Mouse (Mus musculus): Measurements from ENCODE around the gene Gtse1. TPM values are rescaled to one million over a fixed set of nuclear protein-coding genes. Genes with fewer than 3 reads are reported as not detected.

Gtse1 gene
- polyA plus RNA-seq, 1 experiment, result 20.8 TPM

DNA sequence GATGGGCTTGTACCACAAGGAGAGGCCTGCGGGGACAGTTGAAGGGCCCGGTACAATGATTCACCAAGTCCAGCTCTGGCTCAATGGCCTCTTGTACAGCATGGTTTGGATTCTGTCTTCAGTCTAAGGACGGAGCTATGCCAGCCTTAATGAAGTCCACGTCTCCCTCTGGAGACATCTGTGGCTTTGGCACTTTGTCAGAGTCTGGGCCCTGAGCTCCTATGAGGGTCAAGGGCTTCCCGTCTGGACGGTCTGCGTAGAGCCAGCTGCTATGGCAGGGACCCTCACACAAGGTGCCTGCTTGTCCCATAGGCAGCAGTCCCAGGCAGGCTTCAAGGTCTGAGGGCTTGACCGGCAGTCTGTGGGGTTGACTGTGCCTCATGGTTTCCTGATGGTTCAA lies 40.8 kb downstream of the Gtse1 start:
- no peak for TF ChIP-seq CTCF (IDR thresholded peaks at IDR 0.05; ENCODE audit: control insufficient read depth, insufficient read depth, low read length)
- no peak for TF ChIP-seq POLR2A (IDR thresholded peaks at IDR 0.05; ENCODE audit: borderline replicate concordance, control insufficient read depth, low read depth, low read length)
- no peak overlapping the region for H3K27ac ChIP-seq (ENCODE audit: control insufficient read depth, insufficient read depth, low read depth, low read length, poor library complexity)
- H3K4me3 ChIP-seq (replicated peaks; ENCODE audit: control insufficient read depth, low read depth, low read length), result no peak overlapping the region
- no peaks in the 10 kb centered on the region for H3K4me1 ChIP-seq (ENCODE audit: control insufficient read depth, insufficient read depth, low read length)
- 86% methylated on average over 8 of the region's 8 CpGs for WGBS

GRCm38 (mm10) chr15:85900801-85901200 lies 41.3 kb downstream of the Gtse1 start:
- H3K27ac ChIP-seq (ENCODE audit: control insufficient read depth, insufficient read depth, low read depth, low read length, poor library complexity), result no peak overlapping the region
- 87% methylated on average over 12 of the region's 12 CpGs for WGBS
- no peak for TF ChIP-seq CTCF (IDR thresholded peaks at IDR 0.05; ENCODE audit: control insufficient read depth, insufficient read depth, low read length)
- TF ChIP-seq POLR2A (IDR thresholded peaks at IDR 0.05; ENCODE audit: borderline replicate concordance, control insufficient read depth, low read depth, low read length), result no peak
- H3K4me1 ChIP-seq (ENCODE audit: control insufficient read depth, insufficient read depth, low read length), result no peaks in the 10 kb centered on the region
- H3K4me3 ChIP-seq (replicated peaks; ENCODE audit: control insufficient read depth, low read depth, low read length), result no peak overlapping the region

GRCm38 (mm10) chr15:85902505-85902904 lies 43.0 kb downstream of the Gtse1 start:
- TF ChIP-seq CTCF (IDR thresholded peaks at IDR 0.05; ENCODE audit: control insufficient read depth, insufficient read depth, low read length) (no peak), POLR2A (IDR thresholded peaks at IDR 0.05; ENCODE audit: borderline replicate concordance, control insufficient read depth, low read depth, low read length) (no peak)
- no peaks in the 10 kb centered on the region for H3K4me1 ChIP-seq (ENCODE audit: control insufficient read depth, insufficient read depth, low read length)
- WGBS, result 65% methylated on average over 10 of the region's 10 CpGs
- H3K4me3 ChIP-seq (replicated peaks; ENCODE audit: control insufficient read depth, low read depth, low read length), result no peak overlapping the region
- no peak overlapping the region for H3K27ac ChIP-seq (ENCODE audit: control insufficient read depth, insufficient read depth, low read depth, low read length, poor library complexity)

DNA sequence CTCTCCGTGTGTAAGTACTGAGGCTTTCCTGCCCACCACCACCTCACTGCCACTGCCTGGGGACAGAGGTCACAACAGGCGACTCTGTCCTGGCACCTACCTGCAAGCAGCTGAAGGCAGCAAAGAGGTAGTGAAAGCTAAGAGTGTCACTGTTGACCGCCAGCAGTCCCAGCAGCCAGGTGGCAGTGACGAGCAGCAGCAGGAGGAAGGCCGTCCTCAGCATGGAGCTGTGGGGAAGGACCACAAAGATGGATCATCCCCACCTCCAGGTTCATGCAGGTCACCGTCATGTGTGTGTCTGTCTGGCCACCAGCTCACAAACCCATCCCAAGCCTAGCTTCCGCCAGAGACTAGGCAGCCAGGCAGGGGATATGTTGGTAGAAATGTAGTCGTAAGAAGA lies 44.3 kb downstream of the Gtse1 start:
- Histone ChIP-seq H3K27ac (ENCODE audit: control insufficient read depth, insufficient read depth, low read depth, low read length, poor library complexity) (no peak overlapping the region), H3K4me3 (replicated peaks; ENCODE audit: control insufficient read depth, low read depth, low read length) (no peak overlapping the region), H3K4me1 (ENCODE audit: control insufficient read depth, insufficient read depth, low read length) (peaks cover 1% of the 10 kb centered on the region; the same call in 1 of the 2 replicates)
- TF ChIP-seq CTCF (IDR thresholded peaks at IDR 0.05; ENCODE audit: control insufficient read depth, insufficient read depth, low read length) (peak; percentile 55; the same call in 1 of the 2 replicates), POLR2A (IDR thresholded peaks at IDR 0.05; ENCODE audit: borderline replicate concordance, control insufficient read depth, low read depth, low read length) (no peak)
- 76% methylated on average over 8 of the region's 8 CpGs for WGBS

- no peak for TF ChIP-seq CTCF (IDR thresholded peaks at IDR 0.05; ENCODE audit: control insufficient read depth, insufficient read depth, low read length)
- no peak for TF ChIP-seq POLR2A (IDR thresholded peaks at IDR 0.05; ENCODE audit: borderline replicate concordance, control insufficient read depth, low read depth, low read length)
- Histone ChIP-seq H3K4me1 (ENCODE audit: control insufficient read depth, insufficient read depth, low read length) (peaks cover 3% of the 10 kb centered on the region), H3K4me3 (replicated peaks; ENCODE audit: control insufficient read depth, low read depth, low read length) (no peak overlapping the region), H3K27ac (ENCODE audit: control insufficient read depth, insufficient read depth, low read depth, low read length, poor library complexity) (no peak overlapping the region)
- 45% methylated on average over 7 of the region's 7 CpGs for WGBS
Measured at GRCm38 (mm10) chr15:85908660-85909491, 49.3 kb downstream of the Gtse1 start.

DNA sequence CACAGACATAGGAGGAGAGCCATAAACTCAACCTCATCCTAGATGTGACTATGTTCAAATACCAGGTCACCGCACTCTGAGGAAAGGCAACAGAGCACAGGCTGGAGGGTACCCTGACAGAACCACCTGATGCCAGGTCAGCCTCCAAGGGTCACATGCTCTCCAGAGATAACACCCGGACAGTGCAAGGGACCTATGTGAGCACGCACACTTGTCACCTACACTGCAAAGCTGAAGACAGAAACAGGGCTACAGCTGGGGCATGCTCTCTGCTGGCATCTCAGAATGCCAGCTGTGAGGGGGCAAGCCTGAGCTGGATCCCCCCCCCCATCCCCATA lies 49.9 kb downstream of the Gtse1 start:
- H3K4me1 ChIP-seq (ENCODE audit: control insufficient read depth, insufficient read depth, low read length), result peaks cover 3% of the 10 kb centered on the region
- 59% methylated on average over 3 of the region's 3 CpGs for WGBS
- no peak overlapping the region for H3K4me3 ChIP-seq (replicated peaks; ENCODE audit: control insufficient read depth, low read depth, low read length)
- no peak for TF ChIP-seq CTCF (IDR thresholded peaks at IDR 0.05; ENCODE audit: control insufficient read depth, insufficient read depth, low read length)
- no peak for TF ChIP-seq POLR2A (IDR thresholded peaks at IDR 0.05; ENCODE audit: borderline replicate concordance, control insufficient read depth, low read depth, low read length)
- H3K27ac ChIP-seq (ENCODE audit: control insufficient read depth, insufficient read depth, low read depth, low read length, poor library complexity), result no peak overlapping the region

DNA sequence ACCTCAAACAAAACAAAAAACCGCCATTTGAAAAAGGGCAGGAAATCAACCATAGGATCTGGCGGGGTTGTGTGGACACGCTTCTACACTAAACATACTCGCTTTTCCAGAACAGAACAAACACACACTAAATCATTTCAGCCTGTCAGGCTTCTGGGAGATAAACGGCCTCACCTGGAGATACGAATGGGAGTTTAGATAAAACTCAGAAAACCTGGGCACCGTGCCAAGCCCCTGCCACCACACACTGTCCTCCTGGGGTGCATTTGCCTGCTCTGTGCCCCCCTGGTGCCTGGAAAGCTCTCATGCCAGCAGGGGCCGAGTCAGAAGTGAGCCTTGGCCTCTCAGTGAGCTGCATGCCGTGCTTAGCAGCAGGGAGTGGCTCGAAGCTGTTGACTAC lies 50.4 kb downstream of the Gtse1 start:
- Histone ChIP-seq H3K27ac (ENCODE audit: control insufficient read depth, insufficient read depth, low read depth, low read length, poor library complexity) (no peak overlapping the region), H3K4me1 (ENCODE audit: control insufficient read depth, insufficient read depth, low read length) (peaks cover 3% of the 10 kb centered on the region), H3K4me3 (replicated peaks; ENCODE audit: control insufficient read depth, low read depth, low read length) (no peak overlapping the region)
- WGBS, result 23% methylated on average over 10 of the region's 10 CpGs
- no peak for TF ChIP-seq CTCF (IDR thresholded peaks at IDR 0.05; ENCODE audit: control insufficient read depth, insufficient read depth, low read length)
- TF ChIP-seq POLR2A (IDR thresholded peaks at IDR 0.05; ENCODE audit: borderline replicate concordance, control insufficient read depth, low read depth, low read length), result no peak

DNA sequence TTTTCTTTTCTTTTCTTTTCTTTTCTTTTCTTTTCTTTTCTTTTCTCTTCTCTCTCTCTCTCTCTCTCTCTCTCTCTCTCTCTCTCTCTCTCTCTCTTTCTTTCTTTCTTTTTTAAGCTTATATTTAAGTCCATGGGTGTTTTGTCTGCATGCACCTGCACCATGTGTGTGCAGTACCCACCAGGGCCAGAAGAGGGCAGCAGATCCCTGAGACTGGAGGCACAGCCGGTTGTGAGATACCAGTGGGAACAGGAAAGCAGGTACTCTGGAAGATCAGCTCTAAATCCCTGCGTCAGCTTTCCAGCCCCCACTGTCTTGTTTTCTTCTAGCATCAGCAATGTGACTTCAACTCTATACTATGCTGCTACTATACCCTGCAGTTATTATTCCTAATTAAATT lies 54.1 kb downstream of the Gtse1 start:
- WGBS, result 50% methylated on average over 2 of the region's 2 CpGs
- Histone ChIP-seq H3K27ac (ENCODE audit: control insufficient read depth, insufficient read depth, low read depth, low read length, poor library complexity) (no peak overlapping the region), H3K4me3 (replicated peaks; ENCODE audit: control insufficient read depth, low read depth, low read length) (no peak overlapping the region), H3K4me1 (ENCODE audit: control insufficient read depth, insufficient read depth, low read length) (peaks cover 3% of the 10 kb centered on the region)
- TF ChIP-seq POLR2A (IDR thresholded peaks at IDR 0.05; ENCODE audit: borderline replicate concordance, control insufficient read depth, low read depth, low read length), result no peak
- TF ChIP-seq CTCF (IDR thresholded peaks at IDR 0.05; ENCODE audit: control insufficient read depth, insufficient read depth, low read length), result peak; percentile 99
